ENCODE assay signal across 8 mouse cellular contexts in the genomic region with DNA sequence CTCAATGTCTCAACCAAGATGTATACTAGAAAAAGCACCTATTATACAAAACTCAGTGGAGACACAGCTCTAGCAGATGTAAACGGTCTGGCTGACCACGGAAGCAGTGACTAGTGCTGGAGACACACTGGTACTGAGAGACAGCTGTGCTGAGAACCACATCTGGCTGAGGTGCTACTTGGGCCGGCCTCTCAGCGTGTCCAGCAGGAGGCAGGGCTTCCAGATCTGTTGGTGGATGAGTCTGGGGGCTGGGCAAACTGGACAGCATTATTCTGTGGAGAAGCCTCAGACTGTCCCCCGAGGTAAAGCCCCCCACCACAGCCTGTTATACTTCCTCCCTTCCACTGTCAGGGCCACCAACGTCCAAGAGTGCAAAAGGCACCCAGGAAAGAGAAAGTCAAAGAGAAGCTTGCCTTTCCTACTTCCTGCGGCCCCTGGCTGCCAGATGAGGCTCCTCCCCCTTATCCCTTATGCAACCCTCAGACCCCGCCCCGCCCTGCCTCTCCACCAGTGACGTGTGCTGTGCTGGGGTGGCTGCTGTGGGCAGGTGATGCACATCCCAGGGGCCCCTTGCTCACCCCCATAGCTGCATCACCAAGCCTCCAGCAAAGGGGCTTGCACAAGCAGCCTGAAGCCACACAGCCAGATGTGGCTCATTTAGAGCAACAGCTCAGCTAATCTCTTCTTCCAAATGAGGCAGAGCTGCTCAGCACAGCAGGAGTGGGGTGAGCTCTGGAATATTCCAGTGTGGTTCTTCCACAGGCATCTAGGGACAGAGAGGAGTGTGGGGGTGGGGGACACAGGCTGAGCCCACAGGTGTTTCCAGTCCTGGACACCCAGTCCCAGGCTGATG. TPM values are rescaled to one million over a fixed set of nuclear protein-coding genes. Genes with fewer than 3 reads are reported as not detected.
A peak's percentile ranks its signal among the peaks of the same experiment; 100 is the strongest.
DNase-seq lines count a peak whose midpoint lies in the region; ATAC-seq lines count a peak whose summit lies in the region.

No protein-coding gene starts in this region.

- peak; percentile 70 for DNase-seq in urinary bladder, postnatal 14 days (ENCODE audit: low spot score)
- DNase-seq in urinary bladder, adult 2 months (ENCODE audit: low spot score), result no peak
- DNase-seq in embryonic facial prominence, embryonic 14.5 days (ENCODE audit: low spot score), result peak; percentile 43
- peak; percentile 84 for DNase-seq in lung, postnatal 10 days
- DNase-seq in skeletal muscle tissue, adult 2 months (ENCODE audit: low read depth, low spot score), result peak; percentile 71
- DNase-seq in cerebellum, adult 11 months, result no peak

- H3K9me3 ChIP-seq in embryonic facial prominence, embryonic 14.5 days (ENCODE audit: control insufficient read depth, low read length), result no peaks in the 10 kb centered on the region
- H3K9me3 ChIP-seq in heart, embryonic 13.5 days, result no peaks in the 10 kb centered on the region
- H3K9me3 ChIP-seq in kidney, embryonic 16.5 days (ENCODE audit: low read length), result no peaks in the 10 kb centered on the region

- H3K4me3 ChIP-seq in embryonic facial prominence, embryonic 14.5 days (ENCODE audit: low read depth, low read length), result no peak overlapping the region
- H3K4me3 ChIP-seq in heart, embryonic 13.5 days, result no peak overlapping the region; the same call in 1 of the 2 replicates
- H3K4me3 ChIP-seq in kidney, embryonic 16.5 days (ENCODE audit: low read length), result no peak overlapping the region

- H3K4me2 ChIP-seq in embryonic facial prominence, embryonic 14.5 days (ENCODE audit: low read depth, low read length), result 0 out of 2 replicates have a peak overlapping the region, but pooled peaks have one; percentile 11
- peak overlapping the region; percentile 42 for H3K4me2 ChIP-seq in heart, embryonic 13.5 days
- H3K4me2 ChIP-seq in kidney, embryonic 16.5 days (replicated peaks; ENCODE audit: low read depth, low read length), result peak overlapping the region; percentile 30; the same call in 1 of the 2 replicates

- 20% methylated on average over 10 of the region's 10 CpGs for WGBS in embryonic facial prominence, embryonic 14.5 days
- 34% methylated on average over 10 of the region's 10 CpGs for WGBS in heart, embryonic 13.5 days
- 29% methylated on average over 10 of the region's 10 CpGs for WGBS in kidney, embryonic 16.5 days

- no peaks in the 10 kb centered on the region for H3K27me3 ChIP-seq in embryonic facial prominence, embryonic 14.5 days (replicated peaks; ENCODE audit: control insufficient read depth, insufficient read depth, low read length)
- H3K27me3 ChIP-seq in heart, embryonic 13.5 days (replicated peaks), result no peaks in the 10 kb centered on the region
- no peaks in the 10 kb centered on the region for H3K27me3 ChIP-seq in kidney, embryonic 16.5 days (ENCODE audit: insufficient read depth, low read length)

- H3K9ac ChIP-seq in embryonic facial prominence, embryonic 14.5 days (ENCODE audit: low read depth, low read length), result peak overlapping the region; percentile 20; the same call in 1 of the 2 replicates
- H3K9ac ChIP-seq in heart, embryonic 13.5 days, result 0 out of 2 replicates have a peak overlapping the region, but pooled peaks have one; percentile 24
- no peak overlapping the region for H3K9ac ChIP-seq in kidney, embryonic 16.5 days (replicated peaks; ENCODE audit: low read length)

- no peak for ATAC-seq in embryonic facial prominence, embryonic 14.5 days (ENCODE audit: low read depth)
- no peak for ATAC-seq in heart, embryonic 13.5 days (ENCODE audit: extremely low read depth, insufficient number of reproducible peaks, low FRiP score, low TSS enrichment)
- peak; percentile 49; the same call in 1 of the 2 replicates for ATAC-seq in kidney, embryonic 16.5 days (ENCODE audit: low FRiP score, low TSS enrichment)

- no peaks in the 10 kb centered on the region for H3K36me3 ChIP-seq in embryonic facial prominence, embryonic 14.5 days (ENCODE audit: control insufficient read depth, insufficient read depth, low read length)
- no peaks in the 10 kb centered on the region for H3K36me3 ChIP-seq in heart, embryonic 13.5 days
- no peaks in the 10 kb centered on the region for H3K36me3 ChIP-seq in kidney, embryonic 16.5 days (ENCODE audit: insufficient read depth, low read length)

- no peak overlapping the region for H3K27ac ChIP-seq in embryonic facial prominence, embryonic 14.5 days (replicated peaks; ENCODE audit: low read depth, low read length)
- H3K27ac ChIP-seq in heart, embryonic 13.5 days (replicated peaks), result no peak overlapping the region
- H3K27ac ChIP-seq in kidney, embryonic 16.5 days (ENCODE audit: low read length), result no peak overlapping the region

- 0 out of 2 replicates have a peak, but pooled peaks cover 8% of the 10 kb centered on the region for H3K4me1 ChIP-seq in embryonic facial prominence, embryonic 14.5 days (ENCODE audit: control insufficient read depth, insufficient read depth, low read length)
- peaks cover 28% of the 10 kb centered on the region for H3K4me1 ChIP-seq in heart, embryonic 13.5 days
- peaks cover 20% of the 10 kb centered on the region for H3K4me1 ChIP-seq in kidney, embryonic 16.5 days (ENCODE audit: insufficient read depth, low read length)

RNA-seq across cellular contexts. Expression of gene Pdxk, which starts 7.1 kb away (rescaled TPM):
- polyA plus RNA-seq in urinary bladder, adult 2 months (2012; rRNA removed), result 28.2 and 33.3 TPM in 2 replicates
- 8.1 and 8.2 TPM in 2 replicates for polyA plus RNA-seq in embryonic facial prominence, embryonic 14.5 days (2014; fragmentation: Nextera tagmentation; extraction: Ambion mirVana)
- polyA plus RNA-seq in heart, embryonic 13.5 days (2015; fragmentation: Nextera tagmentation; extraction: Ambion mirVana), result 5.6 and 5.8 TPM in 2 replicates
- 28.4 and 29.8 TPM in 2 replicates for polyA plus RNA-seq in kidney, embryonic 16.5 days (2015; fragmentation: Nextera tagmentation; extraction: Ambion mirVana)

RNA-seq across cellular contexts. Expression of gene Cstb, which starts 32.3 kb away (rescaled TPM):
- 205 and 261 TPM in 2 replicates for polyA plus RNA-seq in urinary bladder, adult 2 months (2012; rRNA removed)
- polyA plus RNA-seq in embryonic facial prominence, embryonic 14.5 days (2014; fragmentation: Nextera tagmentation; extraction: Ambion mirVana), result 249 and 258 TPM in 2 replicates
- 98.8 and 114 TPM in 2 replicates for polyA plus RNA-seq in heart, embryonic 13.5 days (2015; fragmentation: Nextera tagmentation; extraction: Ambion mirVana)
- 191 and 193 TPM in 2 replicates for polyA plus RNA-seq in kidney, embryonic 16.5 days (2015; fragmentation: Nextera tagmentation; extraction: Ambion mirVana)

RNA-seq across cellular contexts. Expression of gene Rrp1, which starts 44.9 kb away (rescaled TPM):
- 149 and 195 TPM in 2 replicates for polyA plus RNA-seq in urinary bladder, adult 2 months (2012; rRNA removed)
- 204 and 237 TPM in 2 replicates for polyA plus RNA-seq in embryonic facial prominence, embryonic 14.5 days (2014; fragmentation: Nextera tagmentation; extraction: Ambion mirVana)
- 220 and 237 TPM in 2 replicates for polyA plus RNA-seq in heart, embryonic 13.5 days (2015; fragmentation: Nextera tagmentation; extraction: Ambion mirVana)
- 325 and 328 TPM in 2 replicates for polyA plus RNA-seq in kidney, embryonic 16.5 days (2015; fragmentation: Nextera tagmentation; extraction: Ambion mirVana)

RNA-seq across cellular contexts. Expression of gene Olfr1358, which starts 59.5 kb away (rescaled TPM):
- polyA plus RNA-seq in urinary bladder, adult 2 months (2012; rRNA removed), result not detected in 2 replicates
- polyA plus RNA-seq in embryonic facial prominence, embryonic 14.5 days (2014; fragmentation: Nextera tagmentation; extraction: Ambion mirVana), result not detected in 2 replicates
- not detected in 2 replicates for polyA plus RNA-seq in heart, embryonic 13.5 days (2015; fragmentation: Nextera tagmentation; extraction: Ambion mirVana)
- polyA plus RNA-seq in kidney, embryonic 16.5 days (2015; fragmentation: Nextera tagmentation; extraction: Ambion mirVana), result not detected in 2 replicates

Comparison
In these comparisons a context has a peak if more than half of its experiments do, and no peak if none do; other contexts are left out.
1. DNase-seq: peak in urinary bladder, postnatal 14 days (single experiment), embryonic facial prominence, embryonic 14.5 days (single experiment), lung, postnatal 10 days (single experiment) and skeletal muscle tissue, adult 2 months (single experiment); none in urinary bladder, adult 2 months (single experiment) and cerebellum, adult 11 months (single experiment).
2. Peak in every context shown above with its lines, with median percentiles within 50 percentile points of each other: H3K4me2 ChIP-seq.